Mouse (Mus musculus) brain, embryonic 14.5 days (tissue): ENCODE data around the gene Olfr213.

Source experiments
- CTCF ChIP-seq: fragments of 200-500 bp; IDR thresholded peaks from 2 replicates; pipeline ENCODE4 v1.5.1; 2012; ENCODE audit warnings: inconsistent platforms, mild to moderate bottlenecking, moderate library complexity, borderline replicate concordance; ENCODE audit not compliant: insufficient read depth, insufficient read length; ENCODE audit errors: extremely low read depth
- POLR2A ChIP-seq: fragments of 200-500 bp; IDR thresholded peaks from 2 replicates; pipeline ENCODE4 v1.6.1; 2012; ENCODE audit warnings: mild to moderate bottlenecking, inconsistent platforms, borderline replicate concordance; ENCODE audit not compliant: poor library complexity, insufficient read depth, insufficient read length, severe bottlenecking; ENCODE audit errors: extremely low read depth

- TF ChIP-seq POLR2A, result no peak
- TF ChIP-seq CTCF, result no peak
Observed at GRCm38 (mm10) chr6:116554952-116555351, 16.7 kb downstream of the Olfr213 start.
